Mouse (Mus musculus) E14TG2a.4 (cell line): ENCODE results near the gene Ola1.

Experiments used
- CTCF ChIP-seq: conservative IDR thresholded peaks from 2 replicates; pipeline ENCODE4 v1.5.1; 2014; ENCODE audit warnings: low read length
- NANOG ChIP-seq: IDR thresholded peaks from 2 replicates; pipeline ENCODE4 v1.6.1; 2014; ENCODE audit warnings: borderline replicate concordance, low read length, mixed read lengths

GRCm38 (mm10) chr2:73248701-73249100, 30.0 kb upstream of the Ola1 start:
- TF ChIP-seq CTCF = no peak
- TF ChIP-seq NANOG = peak; percentile 92
